Mouse (Mus musculus) thymus, adult 2 months (tissue): ENCODE measurements at regions not wholly inside any gene's neighbourhood (a gene's known extent, or its start where the extent isn't known, plus 50 kb on each side); places are given as distances from the start of the nearest gene placed in this dataset.

Experiments
- DNase-seq: peaks from one replicate; pipeline ENCODE4 v3.0.0; 2021
- H3K27ac ChIP-seq: fragments of 200-500 bp; 2 replicates; pipeline ENCODE4 v1.5.1; 2012; ENCODE audit warnings: low read length, control low read depth; ENCODE audit not compliant: control insufficient read depth, insufficient read depth
- H3K27me3 ChIP-seq: fragments of 200-500 bp; 2 replicates; pipeline ENCODE4 v1.6.1; 2012; ENCODE audit warnings: mild to moderate bottlenecking, low read length, moderate library complexity, mixed read lengths; ENCODE audit not compliant: control insufficient read depth, insufficient read depth
- H3K36me3 ChIP-seq: fragments of 200-500 bp; 2 replicates; pipeline ENCODE4 v1.6.1; 2012; ENCODE audit warnings: mild to moderate bottlenecking, low read length, moderate library complexity; ENCODE audit not compliant: control insufficient read depth, insufficient read depth
- H3K4me1 ChIP-seq: fragments of 200-500 bp; replicated peaks from 2 replicates; pipeline ENCODE4 v1.6.1; 2012; ENCODE audit warnings: low read length; ENCODE audit not compliant: control insufficient read depth, insufficient read depth
- H3K4me3 ChIP-seq: fragments of 200-500 bp; 2 replicates; pipeline ENCODE4 v1.5.1; 2012; ENCODE audit warnings: mild to moderate bottlenecking, low read length, control low read depth, moderate library complexity; ENCODE audit not compliant: control insufficient read depth, insufficient read depth
- CTCF ChIP-seq: fragments of 200-500 bp; IDR thresholded peaks from 2 replicates; pipeline ENCODE4 v1.5.1; 2012; ENCODE audit warnings: mild to moderate bottlenecking, control low read depth, low read length, moderate library complexity, borderline replicate concordance; ENCODE audit not compliant: control insufficient read depth, poor library complexity, insufficient read depth; ENCODE audit errors: extremely low read depth
- POLR2A ChIP-seq: fragments of 200-500 bp; IDR thresholded peaks from 2 replicates; pipeline ENCODE4 v1.6.1; 2012; ENCODE audit warnings: mild to moderate bottlenecking, low read length, control low read depth, moderate library complexity; ENCODE audit not compliant: control insufficient read depth, poor library complexity, insufficient read depth; ENCODE audit errors: extremely low read depth
- whole genome bisulfite sequencing: fragments of 180-500 bp; shearing (Covaris S2); methylation state at CpG from one replicate; pipeline ENCODE4 v1.1.7; 2018; 5-methylcytosine and 5-hydroxymethylcytosine counted together

GRCm38 (mm10) chr15:59245927-59246649, 357.0 kb downstream of the Gm49356 start:
- TF ChIP-seq CTCF (no peak), POLR2A (no peak)
- WGBS, result 57% methylated on average over 4 of the region's 4 CpGs
- Histone ChIP-seq H3K27me3 (no peaks in the 10 kb centered on the region), H3K36me3 (no peaks in the 10 kb centered on the region), H3K4me3 (no peak overlapping the region), H3K27ac (peak overlapping the region; percentile 63), H3K4me1 (peaks cover 12% of the 10 kb centered on the region)
- peak; percentile 53 for DNase-seq

DNA sequence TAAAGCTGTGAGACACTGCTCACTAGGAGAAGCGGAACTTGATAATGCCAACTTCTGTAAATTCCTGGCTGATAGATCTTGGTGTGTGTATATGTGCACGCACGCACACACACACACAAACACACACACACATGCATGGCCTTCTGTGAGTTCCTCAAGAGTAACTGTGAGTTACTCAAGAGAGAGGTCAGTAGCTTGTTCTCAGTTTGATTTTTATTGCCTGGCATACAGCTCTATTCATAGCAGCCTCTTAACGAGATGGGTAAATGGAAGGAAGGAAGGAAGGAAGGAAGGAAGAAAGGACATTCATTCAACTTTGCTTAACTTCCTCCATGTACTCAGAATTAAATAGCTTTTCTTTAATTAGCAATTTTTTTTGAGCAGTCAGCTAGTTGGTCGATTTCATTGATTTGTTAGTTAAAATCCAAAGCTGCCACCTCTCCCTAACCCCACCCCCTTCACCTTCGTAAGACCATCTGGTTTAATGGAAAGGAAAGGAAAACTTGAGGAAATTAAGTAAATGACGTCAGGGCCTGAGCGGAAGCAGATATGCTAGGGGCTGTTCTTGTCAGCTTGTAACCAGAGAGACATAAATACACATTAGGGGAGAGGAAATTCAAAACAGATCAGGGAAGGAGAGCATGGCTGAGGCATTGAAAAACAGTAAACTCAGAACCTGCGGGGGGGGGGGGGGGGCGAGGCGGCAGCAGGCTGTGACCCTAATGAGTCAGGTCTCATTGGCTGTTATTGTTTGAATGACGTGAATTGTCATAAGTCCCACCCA, 359.6 kb downstream of the Gm49356 start:
- DNase-seq, result no peak
- Histone ChIP-seq H3K4me3 (no peak overlapping the region), H3K4me1 (peaks cover 12% of the 10 kb centered on the region), H3K27me3 (no peaks in the 10 kb centered on the region), H3K27ac (no peak overlapping the region), H3K36me3 (no peaks in the 10 kb centered on the region)
- no peak for TF ChIP-seq POLR2A
- TF ChIP-seq CTCF, result no peak
- 62% methylated on average over 12 of the region's 12 CpGs for WGBS

DNA sequence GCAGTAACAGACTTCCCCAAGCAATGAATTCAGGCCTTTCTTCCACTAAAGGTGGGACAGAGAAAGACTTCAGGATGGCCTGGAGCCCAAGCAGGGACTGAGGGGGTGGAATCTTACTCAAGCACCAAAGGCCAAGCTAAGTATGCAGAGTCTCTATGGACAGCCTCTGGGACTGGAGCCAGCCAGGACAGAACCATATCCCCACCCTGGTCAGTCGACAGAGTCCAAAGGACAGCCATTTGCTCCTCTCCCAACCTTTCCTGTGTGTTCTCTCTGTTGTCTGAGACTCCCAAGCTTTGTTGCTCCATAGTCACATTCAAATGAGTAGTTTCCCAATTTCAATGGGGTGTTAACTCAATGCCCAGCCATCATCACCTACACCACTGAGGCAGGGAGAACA, 372.3 kb downstream of the Gm49356 start:
- no peak for DNase-seq
- peaks cover 16% of the 10 kb centered on the region for H3K4me1 ChIP-seq
- H3K27ac ChIP-seq, result no peak overlapping the region
- no peaks in the 10 kb centered on the region for H3K27me3 ChIP-seq
- TF ChIP-seq POLR2A (no peak), CTCF (no peak)
- H3K36me3 ChIP-seq, result no peaks in the 10 kb centered on the region
- no peak overlapping the region for H3K4me3 ChIP-seq
- 92% methylated on average over 1 of the region's 1 CpGs for WGBS

DNA sequence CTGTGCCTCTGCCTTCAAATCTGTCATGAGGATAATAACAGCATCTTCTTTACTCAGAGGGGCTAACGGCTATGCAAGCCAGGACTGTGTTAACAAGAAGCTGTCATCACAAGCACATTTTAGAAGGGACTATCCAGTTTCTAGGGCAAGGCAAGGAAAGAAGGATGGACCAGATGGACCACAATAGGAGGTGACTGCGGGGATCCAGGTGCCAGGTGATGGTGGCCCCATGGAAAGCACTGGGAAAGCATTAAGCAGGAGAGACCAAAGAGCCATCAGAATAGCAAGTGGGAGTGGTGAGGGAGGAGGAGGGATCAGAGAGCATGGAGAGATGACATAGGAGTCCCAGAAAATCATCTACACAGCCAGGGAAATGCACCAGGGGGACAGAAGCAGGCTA, 373.3 kb downstream of the Gm49356 start:
- DNase-seq, result no peak
- Histone ChIP-seq H3K4me1 (peaks cover 16% of the 10 kb centered on the region), H3K36me3 (no peaks in the 10 kb centered on the region), H3K27me3 (no peaks in the 10 kb centered on the region), H3K27ac (no peak overlapping the region), H3K4me3 (no peak overlapping the region)
- WGBS, result 95% methylated on average over 2 of the region's 2 CpGs
- TF ChIP-seq CTCF (no peak), POLR2A (no peak)

DNA sequence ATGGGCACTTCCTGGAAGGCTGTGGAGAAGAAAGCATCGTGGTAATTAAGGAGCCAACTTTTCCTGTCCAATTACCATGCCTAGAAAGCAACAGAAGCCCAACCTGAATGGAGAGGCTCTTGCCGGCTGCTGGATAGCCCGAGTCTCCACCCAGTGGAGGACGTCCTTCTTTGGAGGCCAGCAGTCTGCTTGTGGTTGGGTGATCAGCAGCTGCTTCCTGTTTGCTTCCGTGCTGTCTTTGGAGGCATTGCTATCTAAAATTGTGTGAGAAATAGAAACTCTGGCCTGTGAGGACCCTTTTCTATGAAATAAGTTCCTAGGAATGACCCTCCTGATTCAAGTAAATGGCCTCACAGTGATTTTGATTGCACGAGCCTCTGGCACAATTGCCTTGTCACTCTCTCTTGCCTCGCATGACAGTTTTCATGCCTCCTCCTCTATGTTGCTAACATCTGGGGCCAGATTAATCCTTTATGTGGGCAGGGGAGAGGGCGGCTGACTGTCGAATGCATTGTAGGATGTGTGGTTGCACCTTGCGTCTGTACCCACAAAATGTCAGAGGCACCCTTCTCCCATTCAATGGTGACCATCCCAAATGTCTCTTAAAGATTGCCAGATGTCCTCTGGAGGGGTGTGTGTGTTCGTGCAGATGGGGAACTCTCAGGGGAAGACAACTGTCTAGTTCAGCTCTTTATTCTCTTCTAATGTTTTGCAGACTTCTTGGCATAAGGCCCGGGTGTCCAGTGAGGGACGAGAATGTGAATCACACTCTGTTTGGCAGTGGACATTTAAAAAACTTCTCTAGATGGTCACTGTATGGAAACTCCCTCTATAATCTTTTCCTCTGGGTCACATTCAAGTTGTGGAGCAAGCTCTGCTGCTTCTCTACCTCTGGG, 374.6 kb downstream of the Gm49356 start:
- Histone ChIP-seq H3K4me3 (peak overlapping the region; percentile 41), H3K27me3 (no peaks in the 10 kb centered on the region), H3K27ac (peak overlapping the region; percentile 83), H3K4me1 (peaks cover 16% of the 10 kb centered on the region), H3K36me3 (no peaks in the 10 kb centered on the region)
- TF ChIP-seq POLR2A, result no peak
- no peak for TF ChIP-seq CTCF
- peak; percentile 65 for DNase-seq
- WGBS, result 7% methylated on average over 13 of the region's 13 CpGs
